ENCODE assay signal across 22 mouse cellular contexts in the genomic region with DNA sequence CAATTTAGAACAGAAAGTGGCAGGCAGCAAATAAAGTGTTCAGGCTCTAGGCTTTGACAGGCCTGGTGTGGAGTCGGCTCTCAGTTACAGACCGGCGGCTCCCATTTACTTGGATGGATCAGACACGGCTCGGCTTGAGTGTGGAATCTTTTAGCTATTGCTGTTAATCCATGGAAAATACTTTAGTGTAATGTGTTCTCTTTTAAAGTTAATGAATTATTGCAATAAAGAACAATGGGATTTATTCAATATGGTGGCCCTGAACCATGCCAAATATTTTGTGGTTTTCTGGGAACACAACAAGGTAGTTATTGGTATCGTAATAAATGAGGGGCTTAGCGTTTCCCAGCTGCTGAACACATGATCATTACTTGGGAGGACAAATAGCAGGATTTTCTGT. TPM values are rescaled to one million over a fixed set of nuclear protein-coding genes. Genes with fewer than 3 reads are reported as not detected.
A peak's percentile ranks its signal among the peaks of the same experiment; 100 is the strongest.
DNase-seq lines count a peak whose midpoint lies in the region; ATAC-seq and TF ChIP-seq lines count a peak whose summit lies in the region.
"Had no signal": no experiment of that assay in that cellular context is flagged by ENCODE, and none has a peak within 500 bp of the region (broad histone marks: within the 10 kb centered on the region; RNA-seq: fewer than 3 reads in every experiment).

No protein-coding gene starts in this region.

- no peaks in the 10 kb centered on the region for H3K27me3 ChIP-seq in lung, embryonic 14.5 days (ENCODE audit: insufficient read depth, low read length)
- no peaks in the 10 kb centered on the region; the same call in 1 of the 2 replicates for H3K27me3 ChIP-seq in limb, embryonic 14.5 days (ENCODE audit: control insufficient read depth, insufficient read depth, low read length)
- no peaks in the 10 kb centered on the region for H3K27me3 ChIP-seq in stomach, postnatal 0 days (ENCODE audit: control insufficient read depth, insufficient read depth, low read length)
- no peaks in the 10 kb centered on the region for H3K27me3 ChIP-seq in forebrain, embryonic 13.5 days
- H3K27me3 ChIP-seq: forebrain, embryonic 12.5 days; heart, embryonic 13.5 days; hindbrain, embryonic 13.5 days; kidney, embryonic 15.5 days; liver, embryonic 13.5 days; lung, embryonic 15.5 days had no signal

- H3K4me1 ChIP-seq in lung, embryonic 14.5 days (ENCODE audit: insufficient read depth): peaks cover 3% of the 10 kb centered on the region; the same call in 1 of the 2 replicates
- H3K4me1 ChIP-seq in limb, embryonic 14.5 days (ENCODE audit: control insufficient read depth, insufficient read depth, low read length): peaks cover 8% of the 10 kb centered on the region; the same call in 1 of the 2 replicates
- H3K4me1 ChIP-seq in stomach, postnatal 0 days (replicated peaks; ENCODE audit: control insufficient read depth, insufficient read depth): peaks cover 4% of the 10 kb centered on the region; the same call in 1 of the 2 replicates
- no peaks in the 10 kb centered on the region for H3K4me1 ChIP-seq in forebrain, embryonic 13.5 days
- H3K4me1 ChIP-seq: forebrain, embryonic 12.5 days; liver, embryonic 13.5 days had no signal

- no peak overlapping the region for H3K9ac ChIP-seq in lung, embryonic 14.5 days
- H3K9ac ChIP-seq in limb, embryonic 14.5 days (ENCODE audit: low read depth, low read length, severe bottlenecking): no peak overlapping the region
- no peak overlapping the region for H3K9ac ChIP-seq in stomach, postnatal 0 days (ENCODE audit: low read length)
- H3K9ac ChIP-seq in forebrain, embryonic 13.5 days: no peak overlapping the region
- H3K9ac ChIP-seq: forebrain, embryonic 12.5 days; heart, embryonic 13.5 days; hindbrain, embryonic 13.5 days; kidney, embryonic 15.5 days; liver, embryonic 13.5 days; lung, embryonic 15.5 days had no signal

- TF ChIP-seq EP300 in stomach, postnatal 0 days (optimal IDR thresholded peaks at IDR 0.05): no peak

- H3K27ac ChIP-seq in lung, embryonic 14.5 days (ENCODE audit: low read depth): no peak overlapping the region
- no peak overlapping the region for H3K27ac ChIP-seq in limb, embryonic 14.5 days (replicated peaks; ENCODE audit: low read depth, low read length)
- no peak overlapping the region for H3K27ac ChIP-seq in stomach, postnatal 0 days (replicated peaks)
- no peak overlapping the region for H3K27ac ChIP-seq in forebrain, embryonic 13.5 days
- H3K27ac ChIP-seq: forebrain, embryonic 12.5 days; heart, embryonic 13.5 days; hindbrain, embryonic 13.5 days; kidney, embryonic 15.5 days; liver, embryonic 13.5 days; lung, embryonic 15.5 days; macrophage had no signal

- no peak overlapping the region for H3K4me3 ChIP-seq in lung, embryonic 14.5 days (ENCODE audit: low read depth, low read length)
- H3K4me3 ChIP-seq in limb, embryonic 14.5 days (replicated peaks; ENCODE audit: low read length): no peak overlapping the region
- H3K4me3 ChIP-seq in stomach, postnatal 0 days (ENCODE audit: low read depth, low read length): no peak overlapping the region
- H3K4me3 ChIP-seq in forebrain, embryonic 13.5 days: no peak overlapping the region
- H3K4me3 ChIP-seq: forebrain, embryonic 12.5 days; heart, embryonic 13.5 days; hindbrain, embryonic 13.5 days; kidney, embryonic 15.5 days; liver, embryonic 13.5 days; lung, embryonic 15.5 days had no signal

- no peak for ATAC-seq in lung, embryonic 14.5 days (ENCODE audit: insufficient read depth)
- peak; percentile 67 for ATAC-seq in limb, embryonic 14.5 days (ENCODE audit: low FRiP score, low read depth)
- peak; percentile 68; the same call in 1 of the 2 replicates for ATAC-seq in stomach, postnatal 0 days (ENCODE audit: low FRiP score, low TSS enrichment)
- no peak for ATAC-seq in forebrain, embryonic 13.5 days
- ATAC-seq: inflammation-experienced regulatory T-cells, adult 6 months had no signal

- DNase-seq in lung, embryonic 14.5 days: peak; percentile 36
- DNase-seq in lung, postnatal 14 days: no peak
- DNase-seq in brain, embryonic 14.5 days (ENCODE audit: low read depth): peak; percentile 46
- peak; percentile 60 for DNase-seq in limb, embryonic 14.5 days (ENCODE audit: low spot score)
- DNase-seq in stomach, postnatal 0 days (ENCODE audit: low spot score): no peak
- DNase-seq in cerebellum, postnatal 36 days: no peak
- DNase-seq: adrenal gland, adult 8-10 months; cerebellum, postnatal 25 days; gastrocnemius, postnatal 10 days; heart, adult 11 months; liver, embryonic 13.5 days; retina, postnatal 1 day; right cerebral cortex, postnatal 4 days; thymus, postnatal 36 days had no signal

- H3K9me3 ChIP-seq in lung, embryonic 14.5 days (ENCODE audit: low read depth, low read length): no peaks in the 10 kb centered on the region
- no peaks in the 10 kb centered on the region for H3K9me3 ChIP-seq in limb, embryonic 14.5 days (ENCODE audit: control insufficient read depth, low read length)
- H3K9me3 ChIP-seq in stomach, postnatal 0 days (ENCODE audit: control insufficient read depth, low read length): no peaks in the 10 kb centered on the region
- H3K9me3 ChIP-seq in forebrain, embryonic 13.5 days (replicated peaks): no peaks in the 10 kb centered on the region
- H3K9me3 ChIP-seq: forebrain, embryonic 12.5 days; heart, embryonic 13.5 days; hindbrain, embryonic 13.5 days; kidney, embryonic 15.5 days; liver, embryonic 13.5 days; lung, embryonic 15.5 days had no signal

- no peak overlapping the region for H3K4me2 ChIP-seq in lung, embryonic 14.5 days
- no peak overlapping the region for H3K4me2 ChIP-seq in limb, embryonic 14.5 days (replicated peaks; ENCODE audit: low read depth, low read length, severe bottlenecking)
- H3K4me2 ChIP-seq in stomach, postnatal 0 days (replicated peaks; ENCODE audit: low read depth): no peak overlapping the region
- H3K4me2 ChIP-seq in forebrain, embryonic 13.5 days: no peak overlapping the region
- H3K4me2 ChIP-seq: forebrain, embryonic 12.5 days; heart, embryonic 13.5 days; hindbrain, embryonic 13.5 days; kidney, embryonic 15.5 days; liver, embryonic 13.5 days; lung, embryonic 15.5 days had no signal

- H3K36me3 ChIP-seq in lung, embryonic 14.5 days (ENCODE audit: insufficient read depth): no peaks in the 10 kb centered on the region
- no peaks in the 10 kb centered on the region for H3K36me3 ChIP-seq in limb, embryonic 14.5 days (ENCODE audit: control insufficient read depth, insufficient read depth, low read length)
- no peaks in the 10 kb centered on the region for H3K36me3 ChIP-seq in stomach, postnatal 0 days (ENCODE audit: control insufficient read depth, insufficient read depth, low read length)
- H3K36me3 ChIP-seq in forebrain, embryonic 13.5 days (ENCODE audit: poor library complexity, severe bottlenecking): no peaks in the 10 kb centered on the region
- H3K36me3 ChIP-seq: forebrain, embryonic 12.5 days; heart, embryonic 13.5 days; hindbrain, embryonic 13.5 days; kidney, embryonic 15.5 days; liver, embryonic 13.5 days; lung, embryonic 15.5 days had no signal

- no peak for TF ChIP-seq CTCF in lung, embryonic 14.5 days (IDR thresholded peaks at IDR 0.05; ENCODE audit: low read depth)
- TF ChIP-seq CTCF in brain, embryonic 14.5 days (IDR thresholded peaks at IDR 0.05; ENCODE audit: borderline replicate concordance, extremely low read depth, insufficient read depth, insufficient read length): no peak
- no peak for TF ChIP-seq CTCF in stomach, postnatal 0 days (IDR thresholded peaks at IDR 0.05; ENCODE audit: low read depth)

- 35% methylated on average over 7 of the region's 7 CpGs for WGBS in lung, embryonic 14.5 days
- WGBS in limb, embryonic 14.5 days: 20% methylated on average over 7 of the region's 7 CpGs
- 29% methylated on average over 7 of the region's 7 CpGs for WGBS in stomach, postnatal 0 days
- WGBS in forebrain, embryonic 13.5 days: 52% methylated on average over 7 of the region's 7 CpGs

- no peak for TF ChIP-seq POLR2A in brain, embryonic 14.5 days (IDR thresholded peaks at IDR 0.05; ENCODE audit: borderline replicate concordance, extremely low read depth, insufficient read depth, insufficient read length, poor library complexity, severe bottlenecking)
- TF ChIP-seq POLR2A in limb, embryonic 14.5 days (IDR thresholded peaks at IDR 0.05; ENCODE audit: borderline replicate concordance, extremely low read depth, insufficient read depth, insufficient read length): no peak

RNA-seq across cellular contexts. Expression of a gene that starts 28.7 kb away (rescaled TPM):
- polyA plus RNA-seq in lung, embryonic 14.5 days (2014; fragmentation: Nextera tagmentation; extraction: Ambion mirVana): 8.7 and 9.5 TPM in 2 replicates
- polyA plus RNA-seq in brain, embryonic 14.5 days (2012; rRNA removed): 4.9 and 5.8 TPM in 2 replicates
- polyA plus RNA-seq in limb, embryonic 14.5 days (2012; rRNA removed): 4.7 and 5.2 TPM in 2 replicates
- 6.9 and 7.8 TPM in 2 replicates for polyA plus RNA-seq in limb, embryonic 14.5 days (2014; fragmentation: Nextera tagmentation; extraction: Ambion mirVana)
- 3.3 and 4.0 TPM in 2 replicates for polyA plus RNA-seq in stomach, postnatal 0 days (2015; fragmentation: Nextera tagmentation; extraction: Ambion mirVana)
- 5.7 and 7.0 TPM in 2 replicates for polyA plus RNA-seq in forebrain, embryonic 13.5 days (2015; fragmentation: Nextera tagmentation; extraction: Ambion mirVana)

Comparison
In these comparisons a context has a peak if more than half of its experiments do, and no peak if none do; other contexts are left out.
1. DNase-seq: peak in lung, embryonic 14.5 days (single experiment), brain, embryonic 14.5 days (single experiment) and limb, embryonic 14.5 days (single experiment); none in lung, postnatal 14 days (single experiment), stomach, postnatal 0 days (single experiment) and cerebellum, postnatal 36 days (0 of 2).
2. ATAC-seq: peak in limb, embryonic 14.5 days (single experiment) and stomach, postnatal 0 days (single experiment); none in lung, embryonic 14.5 days (single experiment) and forebrain, embryonic 13.5 days (single experiment).